Mouse (Mus musculus): ENCODE data around the gene Cdh22. TPM values are rescaled to one million over a fixed set of nuclear protein-coding genes. Genes with fewer than 3 reads are reported as not detected.
A peak's percentile ranks its signal among the peaks of the same experiment; 100 is the strongest.

Gene Cdh22
- polyA plus RNA-seq, 1 experiment from 2014 or later = 5.6 TPM

DNA sequence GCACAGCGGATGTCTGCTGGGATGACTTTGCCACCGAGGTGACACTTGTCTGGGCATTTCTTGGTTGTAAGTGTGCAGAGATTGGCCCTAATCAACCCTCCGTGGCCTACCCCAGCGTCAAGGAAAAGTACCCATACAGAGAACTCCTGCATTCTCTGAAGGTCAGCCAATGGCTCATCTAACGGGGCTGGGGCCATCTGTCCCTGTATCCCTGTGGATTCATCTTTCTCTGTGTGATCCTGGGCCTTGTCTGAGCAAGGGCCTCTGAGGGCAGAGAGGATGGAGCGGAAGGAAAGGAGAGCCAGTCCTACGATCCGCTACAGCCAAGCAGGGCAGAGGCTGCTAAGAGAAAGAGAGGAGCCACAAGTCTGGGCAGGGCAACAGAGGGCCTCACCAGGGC, 15.7 kb downstream of the Cdh22 start:
- no peak overlapping the region for H3K4me2 ChIP-seq (ENCODE audit: low read length)
- no peaks in the 10 kb centered on the region for H3K9me3 ChIP-seq (ENCODE audit: control insufficient read depth, low read length)
- ATAC-seq = no peak
- no peak overlapping the region for H3K9ac ChIP-seq (replicated peaks; ENCODE audit: low read depth, low read length)
- no peaks in the 10 kb centered on the region for H3K36me3 ChIP-seq (ENCODE audit: control insufficient read depth, insufficient read depth)
- 65% methylated on average over 8 of the region's 8 CpGs for WGBS
- no peaks in the 10 kb centered on the region for H3K27me3 ChIP-seq (replicated peaks; ENCODE audit: control insufficient read depth, insufficient read depth, low read length)
- peaks cover 27% of the 10 kb centered on the region for H3K4me1 ChIP-seq (replicated peaks; ENCODE audit: control insufficient read depth, insufficient read depth, low read length)
- no peak overlapping the region for H3K27ac ChIP-seq (ENCODE audit: low read length)
- no peak overlapping the region for H3K4me3 ChIP-seq (replicated peaks; ENCODE audit: low read length)

- ATAC-seq = no peak
- Histone ChIP-seq H3K27me3 (replicated peaks; ENCODE audit: control insufficient read depth, insufficient read depth, low read length) (peaks cover 4% of the 10 kb centered on the region; the same call in 1 of the 2 replicates), H3K9me3 (ENCODE audit: control insufficient read depth, low read length) (no peaks in the 10 kb centered on the region), H3K9ac (replicated peaks; ENCODE audit: low read depth, low read length) (no peak overlapping the region), H3K4me2 (ENCODE audit: low read length) (no peak overlapping the region), H3K4me3 (replicated peaks; ENCODE audit: low read length) (no peak overlapping the region), H3K4me1 (replicated peaks; ENCODE audit: control insufficient read depth, insufficient read depth, low read length) (peaks cover 24% of the 10 kb centered on the region), H3K27ac (ENCODE audit: low read length) (no peak overlapping the region), H3K36me3 (ENCODE audit: control insufficient read depth, insufficient read depth) (no peaks in the 10 kb centered on the region)
- WGBS = 92% methylated on average over 16 of the region's 16 CpGs
Observed at GRCm38 (mm10) chr2:165217361-165218149, 17.1 kb downstream of the Cdh22 start.

DNA sequence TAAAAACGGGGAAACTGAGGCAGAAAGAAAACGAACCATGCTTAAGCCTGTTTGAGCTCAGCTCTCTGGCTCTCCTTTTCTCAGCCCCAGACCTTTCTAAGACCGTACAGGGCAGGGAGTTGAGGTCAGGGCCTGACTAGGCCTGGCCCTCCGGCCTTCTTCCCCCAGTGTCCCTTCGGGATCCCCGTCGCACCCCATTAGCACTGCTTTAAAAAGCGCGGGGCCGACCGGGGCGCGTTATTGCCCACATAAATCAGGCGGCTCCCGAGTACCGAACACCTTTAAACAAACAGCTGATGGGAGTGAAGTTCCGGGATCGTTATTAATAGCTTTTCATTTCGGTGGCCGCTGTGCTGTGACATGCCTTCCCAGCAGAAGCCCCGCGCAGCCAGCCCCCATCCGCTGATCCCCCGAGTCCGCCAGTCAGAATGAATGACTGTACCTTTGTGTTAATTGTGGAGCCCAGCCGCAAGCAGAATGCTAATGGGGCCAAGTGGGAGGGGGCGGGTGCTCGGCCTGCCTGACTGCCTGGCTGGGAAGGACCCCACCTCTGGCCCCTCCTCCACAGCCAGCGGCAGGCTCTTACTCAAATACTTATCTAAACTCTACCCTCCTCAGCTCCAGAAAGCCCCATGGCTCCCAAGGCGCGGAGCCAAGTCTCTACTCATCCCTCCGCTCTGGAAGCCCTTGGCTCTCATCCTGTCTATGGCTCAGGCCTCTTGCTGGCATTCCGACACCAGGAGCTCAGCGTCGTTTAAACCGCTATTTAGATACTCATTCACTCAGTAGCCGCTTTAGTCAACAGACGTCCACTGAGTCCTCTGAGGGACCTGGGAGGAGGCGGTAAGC, 19.3 kb downstream of the Cdh22 start:
- Histone ChIP-seq H3K4me3 (replicated peaks; ENCODE audit: low read length) (peak overlapping the region; percentile 18), H3K27me3 (replicated peaks; ENCODE audit: control insufficient read depth, insufficient read depth, low read length) (peaks cover 8% of the 10 kb centered on the region; the same call in 1 of the 2 replicates), H3K4me2 (ENCODE audit: low read length) (peak overlapping the region; percentile 48), H3K4me1 (replicated peaks; ENCODE audit: control insufficient read depth, insufficient read depth, low read length) (peaks cover 30% of the 10 kb centered on the region), H3K36me3 (ENCODE audit: control insufficient read depth, insufficient read depth) (no peaks in the 10 kb centered on the region), H3K9me3 (ENCODE audit: control insufficient read depth, low read length) (no peaks in the 10 kb centered on the region), H3K27ac (ENCODE audit: low read length) (no peak overlapping the region), H3K9ac (replicated peaks; ENCODE audit: low read depth, low read length) (peak overlapping the region; percentile 18; the same call in 1 of the 2 replicates)
- WGBS = 2% methylated on average over 39 of the region's 39 CpGs
- ATAC-seq = peak; percentile 67

DNA sequence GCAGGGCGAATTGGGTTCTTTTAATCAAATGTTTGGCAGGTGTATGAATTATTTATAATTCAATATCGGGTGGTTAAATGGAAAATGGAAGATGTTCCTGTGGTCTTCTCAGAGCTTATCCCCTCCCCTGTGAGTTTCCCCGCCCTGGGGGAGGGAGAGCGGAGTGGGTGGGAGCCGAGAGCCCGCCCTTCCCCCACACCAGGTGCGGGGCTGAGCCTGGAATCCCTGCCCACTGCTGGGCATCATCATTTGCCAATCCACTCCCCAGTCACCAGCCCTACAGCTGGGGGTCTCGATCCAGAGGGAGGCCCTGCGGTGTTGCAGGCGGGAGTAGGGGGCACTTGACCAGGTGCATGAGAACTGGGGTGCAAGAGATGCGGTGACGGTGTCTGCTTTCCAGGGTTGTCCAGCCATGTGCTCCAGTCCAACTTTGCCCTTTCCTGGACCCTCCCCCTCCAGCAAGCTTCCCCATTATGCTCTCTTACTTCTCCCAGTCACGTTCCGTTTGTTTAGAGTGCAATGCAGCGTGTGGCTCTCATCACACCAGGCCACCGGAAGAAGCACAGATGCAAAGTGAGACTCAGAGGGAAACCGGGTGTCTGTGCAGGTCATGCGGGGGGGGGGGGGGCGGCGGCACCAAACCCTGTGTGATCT, 23.1 kb downstream of the Cdh22 start:
- peaks cover 8% of the 10 kb centered on the region; the same call in 1 of the 2 replicates for H3K27me3 ChIP-seq (replicated peaks; ENCODE audit: control insufficient read depth, insufficient read depth, low read length)
- no peak overlapping the region for H3K4me3 ChIP-seq (replicated peaks; ENCODE audit: low read length)
- H3K27ac ChIP-seq (ENCODE audit: low read length) = no peak overlapping the region
- no peak overlapping the region for H3K9ac ChIP-seq (replicated peaks; ENCODE audit: low read depth, low read length)
- no peak for ATAC-seq
- peaks cover 33% of the 10 kb centered on the region for H3K4me1 ChIP-seq (replicated peaks; ENCODE audit: control insufficient read depth, insufficient read depth, low read length)
- no peaks in the 10 kb centered on the region for H3K9me3 ChIP-seq (ENCODE audit: control insufficient read depth, low read length)
- H3K36me3 ChIP-seq (ENCODE audit: control insufficient read depth, insufficient read depth) = no peaks in the 10 kb centered on the region
- WGBS = 2% methylated on average over 18 of the region's 20 CpGs
- 0 out of 2 replicates have a peak overlapping the region, but pooled peaks have one; percentile 3 for H3K4me2 ChIP-seq (ENCODE audit: low read length)

DNA sequence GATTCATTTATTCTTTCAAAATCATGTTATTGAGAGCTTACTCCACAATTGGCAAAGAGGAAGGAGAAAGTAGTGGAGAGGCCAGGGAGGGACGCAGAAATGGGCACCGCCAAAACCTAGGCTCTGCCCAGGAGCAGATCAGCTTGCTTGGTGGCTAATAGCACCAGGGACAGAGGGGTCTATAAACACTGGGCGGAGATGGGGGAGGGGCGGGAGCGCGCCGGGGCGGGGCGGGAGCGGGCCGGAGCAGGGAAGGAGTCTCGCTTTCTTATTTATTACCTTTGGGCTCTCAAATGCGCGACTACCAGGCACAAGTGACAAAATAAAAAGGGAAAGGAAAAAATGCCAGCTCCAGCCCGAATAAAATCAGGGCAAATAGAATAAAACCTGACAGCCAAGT, 23.7 kb downstream of the Cdh22 start:
- Histone ChIP-seq H3K27me3 (replicated peaks; ENCODE audit: control insufficient read depth, insufficient read depth, low read length) (peaks cover 8% of the 10 kb centered on the region; the same call in 1 of the 2 replicates), H3K9me3 (ENCODE audit: control insufficient read depth, low read length) (no peaks in the 10 kb centered on the region), H3K36me3 (ENCODE audit: control insufficient read depth, insufficient read depth) (no peaks in the 10 kb centered on the region), H3K4me2 (ENCODE audit: low read length) (peak overlapping the region; percentile 28), H3K27ac (ENCODE audit: low read length) (no peak overlapping the region), H3K4me3 (replicated peaks; ENCODE audit: low read length) (no peak overlapping the region), H3K9ac (replicated peaks; ENCODE audit: low read depth, low read length) (no peak overlapping the region), H3K4me1 (replicated peaks; ENCODE audit: control insufficient read depth, insufficient read depth, low read length) (peaks cover 33% of the 10 kb centered on the region)
- WGBS = 1% methylated on average over 15 of the region's 15 CpGs
- no peak for ATAC-seq

GRCm38 (mm10) chr2:165207689-165208088, 27.0 kb downstream of the Cdh22 start:
- no peaks in the 10 kb centered on the region for H3K9me3 ChIP-seq (ENCODE audit: control insufficient read depth, low read length)
- no peaks in the 10 kb centered on the region for H3K36me3 ChIP-seq (ENCODE audit: control insufficient read depth, insufficient read depth)
- H3K4me1 ChIP-seq (replicated peaks; ENCODE audit: control insufficient read depth, insufficient read depth, low read length) = peaks cover 22% of the 10 kb centered on the region
- H3K4me3 ChIP-seq (replicated peaks; ENCODE audit: low read length) = no peak overlapping the region
- ATAC-seq = no peak
- 48% methylated on average over 11 of the region's 11 CpGs for WGBS
- H3K27ac ChIP-seq (ENCODE audit: low read length) = no peak overlapping the region
- no peak overlapping the region for H3K4me2 ChIP-seq (ENCODE audit: low read length)
- H3K9ac ChIP-seq (replicated peaks; ENCODE audit: low read depth, low read length) = no peak overlapping the region
- H3K27me3 ChIP-seq (replicated peaks; ENCODE audit: control insufficient read depth, insufficient read depth, low read length) = 0 out of 2 replicates have a peak, but pooled peaks cover 4% of the 10 kb centered on the region

DNA sequence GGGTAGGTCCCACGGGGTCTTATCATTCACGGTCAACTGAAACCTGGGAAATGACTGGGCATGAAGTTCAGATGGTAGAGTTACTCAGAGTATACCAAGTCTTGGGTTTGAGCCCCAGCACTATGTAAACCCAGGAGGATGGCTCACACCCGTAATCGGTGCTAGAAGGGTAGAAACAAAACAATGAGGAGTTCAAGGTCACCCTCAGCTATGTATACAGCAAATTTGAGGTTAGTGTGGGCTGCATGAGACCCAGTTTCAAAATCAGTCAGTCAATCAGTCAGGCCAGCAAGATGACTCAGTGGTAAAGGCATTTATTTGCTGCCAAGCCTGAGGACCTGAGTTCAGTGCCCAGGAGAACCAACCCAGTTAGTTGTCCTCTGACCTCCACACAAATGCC, 27.6 kb downstream of the Cdh22 start:
- H3K4me2 ChIP-seq (ENCODE audit: low read length) = no peak overlapping the region
- ATAC-seq = no peak
- H3K9ac ChIP-seq (replicated peaks; ENCODE audit: low read depth, low read length) = no peak overlapping the region
- no peak overlapping the region for H3K27ac ChIP-seq (ENCODE audit: low read length)
- H3K4me3 ChIP-seq (replicated peaks; ENCODE audit: low read length) = no peak overlapping the region
- 0 out of 2 replicates have a peak, but pooled peaks cover 4% of the 10 kb centered on the region for H3K27me3 ChIP-seq (replicated peaks; ENCODE audit: control insufficient read depth, insufficient read depth, low read length)
- H3K36me3 ChIP-seq (ENCODE audit: control insufficient read depth, insufficient read depth) = no peaks in the 10 kb centered on the region
- H3K4me1 ChIP-seq (replicated peaks; ENCODE audit: control insufficient read depth, insufficient read depth, low read length) = peaks cover 25% of the 10 kb centered on the region
- 85% methylated on average over 4 of the region's 4 CpGs for WGBS
- no peaks in the 10 kb centered on the region for H3K9me3 ChIP-seq (ENCODE audit: control insufficient read depth, low read length)

DNA sequence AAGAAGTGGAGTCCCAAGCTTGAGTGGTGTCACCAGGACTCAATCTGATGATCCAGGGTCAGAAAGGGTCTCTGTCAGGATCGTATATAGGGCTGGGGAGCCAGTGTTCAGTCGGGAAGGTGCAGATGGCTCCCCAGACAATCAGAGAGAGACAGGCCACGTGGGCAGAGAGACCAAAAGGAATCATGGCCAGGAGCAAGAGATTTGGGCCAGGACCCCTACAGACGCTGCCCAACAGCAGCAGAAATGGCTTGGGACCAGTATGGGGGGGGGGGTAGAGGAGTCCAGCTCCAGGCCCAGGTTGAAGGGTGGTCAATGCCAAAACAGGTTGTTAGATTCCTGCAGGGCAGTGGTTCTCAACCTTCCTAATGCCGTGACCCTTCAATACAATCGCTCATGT, 29.2 kb downstream of the Cdh22 start:
- peaks cover 19% of the 10 kb centered on the region for H3K4me1 ChIP-seq (replicated peaks; ENCODE audit: control insufficient read depth, insufficient read depth, low read length)
- no peak overlapping the region for H3K4me3 ChIP-seq (replicated peaks; ENCODE audit: low read length)
- no peak overlapping the region for H3K9ac ChIP-seq (replicated peaks; ENCODE audit: low read depth, low read length)
- no peaks in the 10 kb centered on the region for H3K9me3 ChIP-seq (ENCODE audit: control insufficient read depth, low read length)
- WGBS = 75% methylated on average over 6 of the region's 6 CpGs
- no peak for ATAC-seq
- H3K27me3 ChIP-seq (replicated peaks; ENCODE audit: control insufficient read depth, insufficient read depth, low read length) = no peaks in the 10 kb centered on the region
- H3K27ac ChIP-seq (ENCODE audit: low read length) = no peak overlapping the region
- no peaks in the 10 kb centered on the region for H3K36me3 ChIP-seq (ENCODE audit: control insufficient read depth, insufficient read depth)
- no peak overlapping the region for H3K4me2 ChIP-seq (ENCODE audit: low read length)

- 40% methylated on average over 7 of the region's 7 CpGs for WGBS
- Histone ChIP-seq H3K9ac (replicated peaks; ENCODE audit: low read depth, low read length) (no peak overlapping the region), H3K4me1 (replicated peaks; ENCODE audit: control insufficient read depth, insufficient read depth, low read length) (peaks cover 17% of the 10 kb centered on the region), H3K27me3 (replicated peaks; ENCODE audit: control insufficient read depth, insufficient read depth, low read length) (no peaks in the 10 kb centered on the region), H3K27ac (ENCODE audit: low read length) (no peak overlapping the region), H3K36me3 (ENCODE audit: control insufficient read depth, insufficient read depth) (no peaks in the 10 kb centered on the region), H3K4me3 (replicated peaks; ENCODE audit: low read length) (no peak overlapping the region), H3K9me3 (ENCODE audit: control insufficient read depth, low read length) (no peaks in the 10 kb centered on the region), H3K4me2 (ENCODE audit: low read length) (no peak overlapping the region)
- ATAC-seq = no peak
Observed at GRCm38 (mm10) chr2:165204931-165205330, 29.7 kb downstream of the Cdh22 start.
